Mouse (Mus musculus) adrenal gland, adult 2 months (tissue): ENCODE measurements around the gene Gmppa. TPM values are rescaled to one million over a fixed set of nuclear protein-coding genes. Genes with fewer than 3 reads are reported as not detected.

Source experiments
- DNase-seq: peaks from one replicate; pipeline ENCODE4 v3.0.0; 2021
- polyA plus RNA-seq: library from polyadenylated mRNA; depleted of rRNA; stranded (reverse); fragments of >200 nt; gene quantifications from 2 replicates; pipeline ENCODE4 v1.2.3, GENCODE M21; 2012
- total RNA-seq, 2 experiments: library from RNA; stranded (reverse); gene quantifications; 2 replicates each; pipeline ENCODE4 v1.2.3; 2021

Gene Gmppa
- total and polyA plus RNA-seq, 3 experiments, result 69.1 to 189 (median 77.7) TPM

DNA sequence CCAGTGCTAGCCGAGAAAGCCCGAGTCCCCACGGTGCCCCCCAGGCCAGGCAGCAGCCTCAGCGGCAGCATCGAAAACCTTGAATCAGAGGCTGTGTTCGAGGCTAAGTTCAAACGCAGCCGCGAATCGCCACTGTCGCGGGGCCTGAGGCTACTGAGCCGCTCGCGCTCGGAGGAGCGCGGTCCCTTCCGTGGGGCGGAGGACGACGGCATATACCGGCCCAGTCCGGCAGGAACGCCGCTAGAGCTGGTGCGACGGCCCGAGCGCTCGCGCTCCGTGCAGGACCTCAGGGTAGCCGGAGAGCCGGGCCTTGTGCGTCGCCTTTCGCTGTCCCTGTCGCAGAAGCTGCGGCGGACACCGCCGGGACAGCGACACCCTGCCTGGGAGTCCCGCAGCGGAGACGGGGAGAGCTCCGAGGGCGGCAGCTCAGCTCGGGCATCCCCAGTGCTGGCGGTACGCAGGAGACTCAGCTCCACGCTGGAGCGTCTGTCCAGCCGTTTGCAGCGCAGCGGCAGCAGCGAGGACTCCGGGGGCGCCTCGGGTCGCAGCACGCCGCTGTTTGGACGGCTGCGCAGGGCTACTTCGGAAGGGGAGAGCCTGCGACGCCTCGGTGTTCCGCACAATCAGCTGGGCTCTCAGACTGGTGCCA lies 12.8 kb upstream of the Gmppa start:
- DNase-seq, result peak; percentile 54

DNA sequence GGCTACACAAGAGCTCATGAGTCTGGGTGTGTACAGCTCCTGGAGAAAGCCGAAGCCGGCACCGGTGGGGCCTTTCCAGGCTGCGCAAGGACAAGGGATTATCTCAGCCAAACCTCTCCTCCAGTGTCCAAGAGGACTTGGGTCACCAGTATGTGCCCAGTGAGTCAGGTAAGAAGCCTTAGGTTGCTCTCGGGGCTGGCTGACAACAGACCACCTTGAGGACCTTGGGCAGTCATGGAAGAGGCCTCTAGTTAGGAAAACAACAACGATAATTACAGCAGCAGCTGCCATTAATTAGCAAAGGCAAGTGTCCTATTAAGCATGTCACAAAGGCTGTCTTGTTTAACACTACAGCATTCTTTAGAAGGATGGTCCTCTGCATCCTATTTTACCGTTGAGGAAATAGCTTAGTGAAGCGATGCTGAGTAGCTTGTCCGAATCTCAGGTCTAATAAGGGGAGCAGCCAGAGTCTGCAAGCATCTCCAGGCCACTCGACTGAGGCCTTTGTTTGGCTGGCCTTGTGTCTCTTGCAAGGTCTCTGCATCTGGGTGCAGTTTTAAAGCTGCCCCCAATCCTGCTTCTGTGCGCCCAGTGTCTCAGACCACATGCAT lies 11.8 kb upstream of the Gmppa start:
- no peak for DNase-seq

DNA sequence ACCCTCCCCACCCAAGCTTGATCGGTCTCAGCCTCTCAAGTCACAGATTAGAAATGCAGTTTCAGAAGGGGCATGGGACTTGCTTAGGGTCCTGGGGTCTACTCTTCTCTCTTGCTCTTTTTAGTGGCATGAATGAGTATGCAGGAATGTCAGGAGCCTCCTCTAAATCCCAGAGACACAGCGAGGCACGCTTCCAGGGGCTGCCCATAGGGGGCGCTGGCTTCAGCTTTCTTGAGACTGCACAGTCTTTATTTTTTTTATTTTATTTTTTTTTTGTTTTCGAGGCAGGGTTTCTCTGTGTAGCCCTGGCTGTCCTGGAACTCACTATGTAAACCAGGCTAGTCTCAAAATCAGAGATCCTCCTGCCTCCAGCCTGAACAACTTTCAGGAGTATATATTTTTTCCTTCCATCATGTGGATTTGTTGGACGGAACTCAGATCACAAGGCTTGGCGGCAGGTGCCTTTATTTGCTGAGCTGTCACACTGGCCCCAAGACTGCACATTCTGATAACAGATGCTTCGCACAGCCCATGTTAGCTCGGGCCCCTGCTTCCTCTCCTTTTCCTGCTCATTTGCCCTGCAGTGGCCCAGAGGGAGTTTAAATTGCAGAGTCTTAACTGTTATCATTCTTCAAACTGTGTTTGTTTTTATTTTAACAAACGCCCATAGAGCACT lies 9.8 kb upstream of the Gmppa start:
- no peak for DNase-seq

DNA sequence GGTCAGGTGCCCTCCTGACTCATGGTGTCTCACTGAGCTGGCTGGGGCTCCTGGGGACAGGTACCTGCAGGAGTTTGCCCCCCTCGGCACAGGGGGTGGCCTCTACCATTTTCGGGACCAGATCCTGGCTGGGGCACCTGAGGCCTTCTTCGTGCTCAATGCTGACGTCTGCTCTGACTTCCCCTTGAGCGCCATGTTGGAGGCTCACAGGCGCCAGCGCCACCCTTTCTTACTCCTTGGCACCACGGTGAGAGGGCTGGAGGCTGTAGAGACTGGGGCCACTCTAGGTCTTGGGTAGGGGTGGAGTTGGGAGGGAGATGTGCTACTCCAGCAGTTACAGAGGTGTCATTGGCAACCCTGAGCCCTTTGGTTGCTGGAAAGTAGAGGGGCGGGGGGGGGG lies 3.1 kb downstream of the Gmppa start:
- DNase-seq, result no peak

DNA sequence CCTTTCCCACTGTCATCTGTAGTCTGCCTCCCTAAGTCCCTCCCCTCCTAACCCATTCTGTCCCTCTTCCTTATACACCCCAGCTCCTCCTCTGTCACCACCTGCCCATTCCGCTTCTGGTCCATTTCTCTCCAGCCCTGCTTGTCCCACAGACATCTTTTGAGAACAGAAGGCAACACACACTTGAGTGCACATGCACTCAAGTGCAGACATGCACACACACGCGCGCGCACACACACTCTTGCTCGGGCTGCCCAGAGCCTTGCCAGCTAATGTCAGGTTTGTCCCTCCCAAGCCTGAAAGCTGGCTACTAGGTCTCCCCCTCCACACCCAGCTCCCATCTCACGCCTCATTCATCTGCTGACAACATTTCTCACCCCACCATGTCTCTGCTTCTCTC lies 4.9 kb downstream of the Gmppa start:
- DNase-seq, result no peak

DNA sequence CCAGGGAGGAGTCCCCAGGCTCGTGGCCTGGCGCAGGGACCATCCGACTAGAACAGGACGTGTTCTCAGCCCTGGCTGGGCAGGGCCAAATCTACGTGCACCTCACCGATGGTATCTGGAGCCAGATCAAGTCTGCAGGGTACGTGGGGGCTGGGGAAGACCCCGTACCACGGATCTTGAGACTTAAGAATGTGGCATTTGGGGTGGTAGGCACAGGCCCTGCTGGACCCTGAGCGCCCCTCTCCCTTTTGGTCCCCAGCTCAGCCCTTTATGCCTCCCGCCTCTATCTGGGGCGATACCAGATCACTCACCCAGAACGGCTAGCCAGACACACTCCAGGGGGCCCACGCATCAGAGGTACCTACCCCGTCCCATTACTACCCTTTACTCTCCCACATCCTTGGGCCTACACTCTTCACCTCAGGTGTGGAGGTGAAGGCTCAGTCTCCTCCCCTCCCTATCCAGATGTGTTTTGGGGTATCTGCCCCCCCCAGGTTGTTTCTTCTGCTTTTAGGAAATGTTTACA lies 5.8 kb downstream of the Gmppa start:
- DNase-seq, result no peak

DNA sequence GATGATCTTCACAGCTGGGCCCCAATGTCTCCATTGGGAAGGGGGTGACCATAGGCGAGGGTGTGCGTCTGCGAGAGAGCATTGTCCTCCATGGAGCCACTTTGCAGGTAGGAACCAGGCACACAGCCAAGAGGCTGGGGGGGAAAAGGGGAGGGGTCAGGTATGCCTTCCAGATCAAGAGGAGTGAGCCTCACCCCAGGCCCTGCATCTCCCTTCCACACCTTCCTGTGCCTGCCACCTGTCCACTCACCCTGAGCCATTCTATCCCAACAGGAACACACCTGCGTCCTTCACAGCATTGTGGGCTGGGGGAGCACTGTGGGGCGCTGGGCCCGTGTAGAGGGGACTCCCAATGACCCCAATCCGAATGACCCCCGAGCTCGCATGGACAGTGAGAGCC lies 6.4 kb downstream of the Gmppa start:
- DNase-seq, result no peak

DNA sequence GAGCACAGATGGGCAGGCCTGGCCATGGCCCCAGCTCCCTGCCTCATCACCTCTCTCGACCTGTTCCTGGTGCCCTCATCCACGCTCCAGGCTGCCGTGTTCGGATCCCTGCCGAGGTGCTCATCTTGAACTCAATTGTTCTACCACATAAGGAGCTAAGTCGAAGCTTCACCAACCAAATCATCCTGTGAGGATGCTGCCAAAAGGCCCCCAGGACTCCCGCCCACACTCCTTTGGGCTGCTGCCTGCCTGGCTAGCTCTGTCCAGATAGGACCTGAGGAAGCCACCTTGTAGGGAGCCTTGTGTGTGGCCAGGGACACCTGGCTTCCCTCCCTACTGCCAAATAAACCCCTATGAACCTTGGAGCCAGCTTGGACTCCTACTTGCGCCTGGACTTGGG lies 7.1 kb downstream of the Gmppa start:
- no peak for DNase-seq

DNA sequence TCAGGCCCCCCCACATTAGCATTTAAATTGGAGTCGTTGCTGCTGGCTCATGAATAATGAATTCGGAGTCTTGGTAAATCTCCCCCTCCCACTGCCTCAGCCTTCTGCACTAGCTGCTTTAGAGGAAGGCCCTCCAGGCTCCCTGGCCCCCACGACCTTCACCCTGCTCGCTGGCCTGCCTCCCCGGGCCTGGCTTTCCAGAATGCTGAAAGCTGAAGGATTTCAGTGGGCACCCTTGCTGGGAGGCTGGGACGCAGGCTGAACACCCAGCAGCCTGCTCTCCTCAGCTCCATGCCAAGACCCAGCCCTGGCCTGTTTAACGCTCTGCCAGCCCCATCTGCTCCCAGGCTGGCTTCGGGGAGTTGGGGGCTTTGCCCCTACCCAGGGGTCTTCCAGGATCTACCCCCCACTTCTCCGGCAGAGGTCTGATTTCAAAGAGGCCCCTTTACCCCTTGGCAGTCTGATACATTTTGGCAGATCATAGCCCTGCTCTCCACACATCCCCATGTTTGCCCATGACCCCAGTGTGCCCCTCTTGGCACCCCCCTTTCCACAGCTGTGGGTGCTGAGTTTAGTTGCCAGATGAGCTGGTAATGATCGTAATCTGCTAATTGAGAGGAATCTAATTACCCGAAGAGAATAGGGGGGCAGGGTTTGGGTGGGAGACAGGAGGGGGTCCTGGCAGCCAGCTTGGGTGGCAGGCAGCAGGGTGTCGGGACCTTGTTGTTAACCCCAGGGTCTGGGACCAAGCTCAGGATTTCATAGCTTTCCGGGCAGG lies 7.7 kb downstream of the Gmppa start:
- DNase-seq, result no peak

DNA sequence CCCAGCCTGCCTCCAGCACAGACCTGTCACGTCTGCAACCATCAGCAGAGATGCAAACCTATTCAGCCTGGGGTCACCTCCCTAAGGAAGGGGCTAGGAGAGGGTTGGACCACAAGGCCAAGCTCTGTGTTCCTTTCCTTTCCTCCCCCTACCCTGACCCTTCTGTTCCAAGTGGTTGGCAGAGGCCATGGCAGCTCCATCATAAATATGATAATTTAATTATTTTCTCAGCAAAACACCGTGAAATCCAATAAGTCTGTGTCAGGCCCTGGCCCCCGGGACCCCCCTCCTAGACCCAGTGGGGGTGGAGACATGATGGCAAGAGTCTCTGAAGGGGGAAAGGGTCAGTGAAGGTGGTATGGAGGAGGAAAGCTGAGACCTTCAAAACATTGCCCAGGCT lies 8.5 kb downstream of the Gmppa start:
- no peak for DNase-seq

DNA sequence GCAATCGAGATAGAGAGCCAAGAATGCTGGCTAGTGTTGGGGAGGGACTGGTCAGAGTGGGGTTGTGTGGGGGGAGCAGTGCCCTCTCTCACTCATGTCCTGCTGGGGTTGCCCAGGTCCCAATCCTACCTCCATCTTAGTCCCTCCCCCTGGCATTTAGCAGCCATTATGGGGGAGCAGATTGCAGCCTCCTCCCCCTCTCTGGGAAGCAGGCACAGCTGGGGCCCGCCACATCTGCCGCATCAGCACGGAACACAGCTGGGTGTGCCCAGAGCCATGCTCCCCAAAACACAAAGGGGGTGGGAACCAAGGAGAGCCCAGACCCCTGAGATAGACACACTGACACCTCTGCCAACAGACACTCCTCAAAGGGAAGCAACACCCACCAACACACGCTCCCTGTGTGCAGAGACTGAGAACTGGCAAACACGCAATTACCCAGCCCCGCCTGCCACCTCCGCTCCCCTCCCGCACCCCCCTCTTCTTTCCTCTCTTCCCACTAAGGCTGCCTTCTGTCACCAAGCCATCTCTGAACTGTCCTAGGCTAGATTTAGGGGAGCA lies 9.5 kb downstream of the Gmppa start:
- no peak for DNase-seq

DNA sequence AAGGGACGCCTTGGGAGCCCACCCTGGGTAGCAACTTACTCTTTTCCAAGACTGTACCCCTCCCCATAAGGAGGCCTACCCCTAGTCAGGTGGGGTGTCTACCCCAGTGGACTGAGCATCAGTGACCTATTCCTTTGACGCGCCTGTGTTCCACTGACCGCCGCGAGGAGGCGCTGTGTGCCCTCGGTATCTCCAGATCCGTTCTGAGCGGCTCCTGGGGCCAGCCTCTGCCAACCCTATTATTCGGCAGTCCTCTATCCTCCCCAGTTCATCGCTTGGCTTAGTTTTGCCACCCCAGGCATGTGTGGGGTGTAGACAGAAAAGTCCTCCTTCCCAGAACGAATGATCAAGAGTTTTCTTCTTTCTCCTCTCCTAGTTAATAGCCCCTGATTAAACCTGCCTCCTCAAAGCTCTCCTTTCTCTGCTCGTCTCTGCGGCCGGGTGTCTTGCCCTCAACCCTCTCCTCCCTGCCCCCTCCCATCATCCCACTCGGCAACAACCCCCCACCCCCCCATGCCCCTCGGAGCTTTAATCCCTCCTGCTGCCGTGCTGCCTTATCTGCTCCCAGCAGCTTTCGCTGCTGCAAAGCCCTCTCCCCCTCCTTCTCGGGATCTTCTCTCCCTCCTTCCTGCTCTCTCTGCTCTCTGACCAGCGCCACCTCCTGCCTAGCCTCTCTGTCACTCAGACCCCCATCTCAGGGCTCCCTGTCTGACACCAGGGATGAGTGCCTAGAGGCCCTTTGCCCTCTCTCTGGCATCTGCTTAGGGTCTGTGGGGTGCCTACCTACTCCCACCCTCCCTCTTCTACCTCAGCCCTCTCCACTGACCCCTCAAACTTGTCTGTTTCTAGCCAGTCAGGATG lies 10.3 kb downstream of the Gmppa start:
- peak; percentile 72 for DNase-seq

DNA sequence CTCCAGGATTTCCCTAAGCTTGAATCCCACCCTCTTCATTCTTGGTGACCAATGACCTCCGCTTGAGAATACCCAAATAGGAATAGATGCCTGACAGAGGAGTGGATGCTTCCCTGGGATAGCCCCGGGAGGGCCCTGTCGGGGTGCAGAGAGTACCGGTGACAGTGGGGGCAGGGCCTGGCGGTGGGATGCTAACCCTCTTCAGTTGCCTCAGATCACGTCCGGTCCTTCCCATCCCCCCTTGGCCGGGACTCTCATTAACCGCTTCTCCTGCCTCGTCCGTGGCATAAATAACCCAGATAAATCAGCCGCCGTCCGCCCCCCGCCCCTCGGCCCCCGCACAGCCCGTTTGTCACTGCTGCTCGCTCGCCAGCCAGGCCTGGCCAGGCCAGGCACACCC lies 10.9 kb downstream of the Gmppa start:
- no peak for DNase-seq

DNA sequence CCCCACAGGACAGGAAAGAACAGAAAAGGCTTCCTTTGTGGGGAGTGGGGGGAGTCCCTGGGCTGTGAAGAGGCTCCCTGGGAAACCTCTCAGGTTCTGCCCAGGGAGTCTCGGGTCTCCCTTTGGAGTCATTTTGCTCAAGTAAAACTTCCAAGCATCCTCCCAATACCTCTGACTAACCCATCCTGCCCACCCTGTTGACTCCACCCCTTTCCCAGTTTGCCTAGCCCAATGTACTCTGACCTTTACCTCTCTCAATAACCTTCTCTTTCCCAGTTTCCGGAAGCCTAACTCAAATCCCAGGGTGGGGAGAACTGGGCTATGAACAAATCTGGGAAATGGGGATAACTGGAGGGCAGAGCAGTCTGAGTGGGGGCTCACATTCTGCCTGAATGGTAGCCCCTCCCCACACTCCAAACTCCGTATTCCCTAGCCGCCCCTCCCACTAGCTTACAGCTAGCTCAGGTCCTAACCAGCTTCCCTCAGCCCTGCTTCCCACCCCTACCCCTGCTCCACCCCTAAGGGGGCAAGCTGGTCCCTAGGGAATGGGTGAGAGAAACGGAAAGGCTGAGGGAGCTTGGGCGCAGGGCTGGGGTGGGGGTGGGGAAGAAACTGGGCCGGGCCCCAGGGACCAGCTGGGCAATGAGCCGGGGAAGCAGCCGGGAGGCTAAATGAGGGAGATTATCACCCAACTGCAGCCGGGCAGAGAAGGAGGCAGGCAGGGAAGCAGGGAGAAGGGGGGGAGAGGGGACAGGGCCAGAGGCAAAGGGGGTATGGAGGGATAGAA lies 11.7 kb downstream of the Gmppa start:
- DNase-seq, result no peak

DNA sequence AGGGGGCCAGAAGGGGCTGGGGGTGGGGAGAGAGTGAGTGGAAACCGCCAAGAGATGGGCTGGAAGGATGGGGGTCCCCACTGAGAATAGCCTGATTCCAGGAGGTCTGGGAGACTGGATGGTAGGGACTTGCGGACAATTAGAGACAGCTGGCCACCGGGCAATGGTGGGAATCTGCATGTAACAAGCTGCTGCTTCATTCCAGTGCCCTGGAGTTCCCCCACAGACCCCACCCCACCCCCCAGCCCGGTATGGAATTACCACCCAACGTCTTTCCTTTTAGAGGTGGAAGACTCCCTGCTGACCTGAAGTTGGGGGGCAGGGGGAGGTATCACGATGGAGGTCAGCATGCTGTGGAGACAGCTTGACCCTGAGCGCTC lies 12.3 kb downstream of the Gmppa start:
- DNase-seq, result no peak

DNA sequence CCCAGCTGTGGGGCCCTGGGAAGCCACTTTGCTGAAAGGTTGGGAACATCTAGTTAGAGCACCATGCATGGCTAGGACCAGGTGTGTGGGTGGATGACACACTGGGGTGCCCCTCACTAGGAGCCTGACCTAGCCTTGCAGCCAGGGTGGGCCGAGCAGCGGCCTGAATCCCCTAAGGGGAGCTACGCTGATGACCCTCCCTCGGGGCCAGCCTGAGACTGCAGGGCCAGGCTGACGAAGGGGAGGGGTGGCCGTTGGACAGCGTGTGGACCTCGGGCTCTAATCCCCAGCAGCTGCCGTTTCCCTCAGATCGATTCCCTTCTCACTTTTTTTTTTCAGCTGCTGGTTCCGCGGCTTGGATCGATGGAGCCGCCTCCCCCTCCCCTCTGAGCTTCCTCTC lies 13.2 kb downstream of the Gmppa start:
- DNase-seq, result no peak

DNA sequence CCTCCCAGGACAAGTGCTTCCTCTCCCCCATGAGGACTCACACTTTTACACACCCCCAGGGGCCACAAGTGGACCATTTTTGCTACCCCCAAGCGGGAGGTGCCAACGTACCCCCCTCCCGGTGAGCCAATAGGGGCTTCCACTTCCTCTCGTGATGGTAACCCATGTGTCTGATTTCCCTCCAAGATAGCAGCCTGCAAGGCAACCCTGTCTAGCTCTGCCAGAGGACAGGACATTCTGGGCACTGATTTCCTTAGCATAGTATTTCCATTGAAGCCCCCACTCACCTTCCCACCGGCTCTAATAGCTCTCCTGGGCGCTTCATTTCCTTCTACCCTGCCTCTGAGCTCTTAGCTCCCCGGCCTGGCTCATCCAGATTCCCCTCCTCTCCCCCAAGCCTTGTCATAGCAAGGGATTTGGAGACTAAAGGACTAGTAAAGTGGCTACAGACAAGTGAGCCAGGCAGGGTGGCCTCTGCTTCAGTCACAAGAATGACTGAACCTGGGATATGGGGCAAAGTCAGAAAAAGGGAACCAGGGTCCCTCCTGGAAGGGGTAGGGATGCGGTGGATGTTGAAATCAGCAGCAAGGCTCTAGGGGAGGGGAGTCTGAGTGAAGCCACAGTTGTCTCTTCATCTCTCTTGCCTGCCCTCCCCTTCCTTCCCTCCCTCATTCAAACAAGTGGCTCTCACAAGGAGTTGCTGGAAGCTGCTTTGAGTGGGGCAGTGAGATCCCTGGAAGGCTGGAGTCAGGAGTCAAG lies 13.8 kb downstream of the Gmppa start:
- DNase-seq, result no peak

DNA sequence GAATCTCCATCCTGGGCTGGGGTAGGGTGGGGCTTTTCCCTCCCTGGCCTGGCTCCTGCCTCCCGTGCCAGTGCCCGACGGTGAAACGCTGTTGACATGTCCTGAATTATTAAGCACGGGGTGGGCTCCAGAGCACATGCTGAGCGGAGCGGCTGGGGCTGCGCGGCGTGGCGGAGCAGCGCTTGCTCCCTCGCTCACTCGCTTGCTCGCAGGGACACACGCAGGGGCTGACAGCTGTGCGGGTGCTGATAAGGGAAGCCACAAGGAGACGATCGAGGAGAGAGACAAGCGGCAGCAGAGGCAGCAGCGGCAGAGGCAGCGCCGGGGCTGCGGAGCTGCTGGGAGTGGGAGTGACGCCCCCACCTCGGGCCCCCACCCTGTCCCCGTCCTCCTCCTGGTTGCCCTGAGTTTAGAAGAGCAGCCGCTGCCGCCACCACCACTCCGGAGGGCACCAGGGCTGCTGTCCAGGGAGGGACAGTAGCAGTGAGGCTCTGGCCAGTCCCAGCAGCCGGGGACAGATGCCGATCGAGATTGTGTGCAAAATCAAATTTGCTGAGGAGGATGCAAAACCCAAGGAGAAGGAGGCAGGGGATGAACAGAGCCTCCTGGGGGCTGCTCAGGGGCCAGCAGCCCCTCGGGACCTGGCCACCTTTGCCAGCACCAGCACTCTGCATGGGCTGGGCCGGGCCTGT lies 14.7 kb downstream of the Gmppa start, which contains the start of gene Asic4:
Asic4 (plus strand) TSS at position 123 of the 692 bp plus-strand sequence.
- DNase-seq, result no peak

DNA sequence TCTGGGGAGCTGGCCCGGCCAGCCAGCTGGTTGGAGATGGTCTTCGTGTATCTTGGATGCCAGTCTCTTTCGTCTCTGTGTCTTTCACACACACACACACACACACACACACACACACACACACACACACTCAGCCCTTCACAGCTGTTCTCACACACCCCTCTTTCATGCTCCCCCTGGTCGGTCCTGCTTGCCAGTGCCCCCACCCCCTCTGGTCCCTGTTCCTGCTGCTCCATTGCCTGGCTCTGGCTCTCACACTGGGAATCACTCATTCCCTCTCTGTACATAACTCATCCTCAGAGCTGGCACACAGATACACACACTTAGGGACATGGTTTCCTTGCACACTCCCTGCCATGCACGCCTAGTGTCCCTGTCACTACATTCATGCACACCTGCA lies 16.2 kb downstream of the Gmppa start:
- DNase-seq, result no peak
